Mouse (Mus musculus) C2C12 (cell line): ENCODE data around the gene Palm2.

Source experiments
- CTCF ChIP-seq: IDR thresholded peaks from one replicate; pipeline ENCODE4 v1.5.1; 2011; ENCODE audit not compliant: control insufficient read depth, insufficient read depth, insufficient read length
- MYOD1 ChIP-seq: IDR thresholded peaks from one replicate; pipeline ENCODE4 v1.6.1; 2011; ENCODE audit warnings: low read depth; ENCODE audit not compliant: control insufficient read depth, insufficient read length

GRCm38 (mm10) chr4:57738856-57739552 is 305.0 kb downstream of the Palm2 start:
- TF ChIP-seq CTCF (no peak), MYOD1 (no peak)
